Mouse (Mus musculus): ENCODE measurements around the gene Sult2b1. TPM values are rescaled to one million over a fixed set of nuclear protein-coding genes. Genes with fewer than 3 reads are reported as not detected.

Sult2b1 gene
- total RNA-seq, 1 experiment = 1.6 TPM

- Histone ChIP-seq H3K9ac (ENCODE audit: insufficient read depth, low read depth, low read length, poor library complexity, severe bottlenecking) (no peak overlapping the region), H3K36me3 (ENCODE audit: control insufficient read depth, insufficient read depth, low read length, poor library complexity, severe bottlenecking) (no peaks in the 10 kb centered on the region), H3K4me3 (ENCODE audit: insufficient read depth in 1 of 2, low read depth in 1 of 2, low read length in 2 of 2, poor library complexity in 1 of 2, severe bottlenecking in 1 of 2) (peak overlapping the region; percentile 36 to 51; a peak in 3 of 4 replicates), H3K9me3 (ENCODE audit: control insufficient read depth, insufficient read depth, low read depth, low read length) (no peaks in the 10 kb centered on the region), H3K4me1 (ENCODE audit: control insufficient read depth in 2 of 2, insufficient read depth in 2 of 2, low read length in 2 of 2, poor library complexity in 1 of 2) (no peaks in the 10 kb centered on the region), H3K27ac (ENCODE audit: insufficient read depth, low read depth, low read length, poor library complexity, severe bottlenecking) (no peak overlapping the region)
- TF ChIP-seq CHD2 (IDR thresholded peaks at IDR 0.05; ENCODE audit: low read depth, low read length) (no peak), HCFC1 (IDR thresholded peaks at IDR 0.05; ENCODE audit: borderline replicate concordance, insufficient read depth, low read length) (no peak), ZC3H11A (IDR thresholded peaks at IDR 0.05; ENCODE audit: borderline replicate concordance, low read depth, low read length) (no peak), ZNF384 (IDR thresholded peaks at IDR 0.05; ENCODE audit: low read depth, low read length) (no peak), MAFK (IDR thresholded peaks at IDR 0.05; ENCODE audit: insufficient read depth, low read depth, low read length) (no peak)
- no peak for DNase-seq (ENCODE audit: low read depth, low spot score)
- in situ Hi-C loops (cut with MboI; ENCODE audit: low sequenced_read_pairs in 2 of 2, unreplicated experiment in 2 of 2) = no loop called here
These were observed 25.1 kb downstream of the Sult2b1 start for GRCm38 (mm10) chr7:45759400-45759799.

GRCm38 (mm10) chr7:45755703-45756102 lies 28.8 kb downstream of the Sult2b1 start:
- TF ChIP-seq CHD2 (IDR thresholded peaks at IDR 0.05; ENCODE audit: low read depth, low read length) (no peak), MAFK (IDR thresholded peaks at IDR 0.05; ENCODE audit: insufficient read depth, low read depth, low read length) (no peak), ZNF384 (IDR thresholded peaks at IDR 0.05; ENCODE audit: low read depth, low read length) (no peak), ZC3H11A (IDR thresholded peaks at IDR 0.05; ENCODE audit: borderline replicate concordance, low read depth, low read length) (no peak), HCFC1 (IDR thresholded peaks at IDR 0.05; ENCODE audit: borderline replicate concordance, insufficient read depth, low read length) (no peak)
- Histone ChIP-seq H3K9ac (ENCODE audit: insufficient read depth, low read depth, low read length, poor library complexity, severe bottlenecking) (no peak overlapping the region), H3K4me3 (ENCODE audit: insufficient read depth in 1 of 2, low read depth in 1 of 2, low read length in 2 of 2, poor library complexity in 1 of 2, severe bottlenecking in 1 of 2) (no peak overlapping the region), H3K27ac (ENCODE audit: insufficient read depth, low read depth, low read length, poor library complexity, severe bottlenecking) (no peak overlapping the region), H3K9me3 (ENCODE audit: control insufficient read depth, insufficient read depth, low read depth, low read length) (no peaks in the 10 kb centered on the region), H3K4me1 (ENCODE audit: control insufficient read depth in 2 of 2, insufficient read depth in 2 of 2, low read length in 2 of 2, poor library complexity in 1 of 2) (no peaks in the 10 kb centered on the region), H3K36me3 (ENCODE audit: control insufficient read depth, insufficient read depth, low read length, poor library complexity, severe bottlenecking) (no peaks in the 10 kb centered on the region)
- in situ Hi-C loops (cut with MboI; ENCODE audit: low sequenced_read_pairs in 2 of 2, unreplicated experiment in 2 of 2) = no loop called here
- no peak for DNase-seq (ENCODE audit: low read depth, low spot score)

- no peak overlapping the region for H3K27ac ChIP-seq (ENCODE audit: insufficient read depth, low read depth, low read length, poor library complexity, severe bottlenecking)
- no peaks in the 10 kb centered on the region for H3K9me3 ChIP-seq (ENCODE audit: control insufficient read depth, insufficient read depth, low read depth, low read length)
- TF ChIP-seq HCFC1 (IDR thresholded peaks at IDR 0.05; ENCODE audit: borderline replicate concordance, insufficient read depth, low read length) = no peak
- TF ChIP-seq MAFK (IDR thresholded peaks at IDR 0.05; ENCODE audit: insufficient read depth, low read depth, low read length) = no peak
- TF ChIP-seq ZNF384 (IDR thresholded peaks at IDR 0.05; ENCODE audit: low read depth, low read length) = no peak
- no peak for TF ChIP-seq ZC3H11A (IDR thresholded peaks at IDR 0.05; ENCODE audit: borderline replicate concordance, low read depth, low read length)
- no peak for TF ChIP-seq CHD2 (IDR thresholded peaks at IDR 0.05; ENCODE audit: low read depth, low read length)
- no peak overlapping the region for H3K9ac ChIP-seq (ENCODE audit: insufficient read depth, low read depth, low read length, poor library complexity, severe bottlenecking)
- no peaks in the 10 kb centered on the region for H3K36me3 ChIP-seq (ENCODE audit: control insufficient read depth, insufficient read depth, low read length, poor library complexity, severe bottlenecking)
- DNase-seq (ENCODE audit: low read depth, low spot score) = no peak
- H3K4me1 ChIP-seq (ENCODE audit: control insufficient read depth in 2 of 2, insufficient read depth in 2 of 2, low read length in 2 of 2, poor library complexity in 1 of 2) = peaks cover 2 to 16% of the 10 kb centered on the region in 2 experiments; a peak in 2 of 4 replicates
- in situ Hi-C loops (cut with MboI; ENCODE audit: low sequenced_read_pairs in 2 of 2, unreplicated experiment in 2 of 2) = no loop called here
- no peak overlapping the region for H3K4me3 ChIP-seq (ENCODE audit: insufficient read depth in 1 of 2, low read depth in 1 of 2, low read length in 2 of 2, poor library complexity in 1 of 2, severe bottlenecking in 1 of 2)
These were observed 34.3 kb downstream of the Sult2b1 start for GRCm38 (mm10) chr7:45750162-45750561.

- Histone ChIP-seq H3K27ac (ENCODE audit: insufficient read depth, low read depth, low read length, poor library complexity, severe bottlenecking) (peak overlapping the region; percentile 4; the same call in 1 of the 2 replicates), H3K4me1 (ENCODE audit: control insufficient read depth in 2 of 2, insufficient read depth in 2 of 2, low read length in 2 of 2, poor library complexity in 1 of 2) (peaks cover 2 to 16% of the 10 kb centered on the region in 2 experiments; a peak in 2 of 4 replicates), H3K4me3 (ENCODE audit: insufficient read depth in 1 of 2, low read depth in 1 of 2, low read length in 2 of 2, poor library complexity in 1 of 2, severe bottlenecking in 1 of 2) (peak overlapping the region in 1 of 2 experiments; percentile 53; a peak in 2 of 4 replicates), H3K9me3 (ENCODE audit: control insufficient read depth, insufficient read depth, low read depth, low read length) (no peaks in the 10 kb centered on the region), H3K9ac (ENCODE audit: insufficient read depth, low read depth, low read length, poor library complexity, severe bottlenecking) (peak overlapping the region; percentile 17), H3K36me3 (ENCODE audit: control insufficient read depth, insufficient read depth, low read length, poor library complexity, severe bottlenecking) (no peaks in the 10 kb centered on the region)
- TF ChIP-seq ZC3H11A (IDR thresholded peaks at IDR 0.05; ENCODE audit: borderline replicate concordance, low read depth, low read length) (no peak), MAFK (IDR thresholded peaks at IDR 0.05; ENCODE audit: insufficient read depth, low read depth, low read length) (no peak), ZNF384 (IDR thresholded peaks at IDR 0.05; ENCODE audit: low read depth, low read length) (no peak), HCFC1 (IDR thresholded peaks at IDR 0.05; ENCODE audit: borderline replicate concordance, insufficient read depth, low read length) (no peak), CHD2 (IDR thresholded peaks at IDR 0.05; ENCODE audit: low read depth, low read length) (no peak)
- in situ Hi-C loops (cut with MboI; ENCODE audit: low sequenced_read_pairs in 2 of 2, unreplicated experiment in 2 of 2) = loop anchor here (10.0 to 25.0 kb wide), 2 partner anchors 175 to 188 kb away; partner anchors contain the start of genes Ccdc114 (in 1 of the 2) and Emp3 (in 1 of the 2)
- no peak for DNase-seq (ENCODE audit: low read depth, low spot score)
These were observed 35.1 kb downstream of the Sult2b1 start for GRCm38 (mm10) chr7:45749401-45749800.

Data from ES-E14 (cell line).